Mouse (Mus musculus): ENCODE measurements around the gene Brinp2.

The Brinp2 gene

DNA sequence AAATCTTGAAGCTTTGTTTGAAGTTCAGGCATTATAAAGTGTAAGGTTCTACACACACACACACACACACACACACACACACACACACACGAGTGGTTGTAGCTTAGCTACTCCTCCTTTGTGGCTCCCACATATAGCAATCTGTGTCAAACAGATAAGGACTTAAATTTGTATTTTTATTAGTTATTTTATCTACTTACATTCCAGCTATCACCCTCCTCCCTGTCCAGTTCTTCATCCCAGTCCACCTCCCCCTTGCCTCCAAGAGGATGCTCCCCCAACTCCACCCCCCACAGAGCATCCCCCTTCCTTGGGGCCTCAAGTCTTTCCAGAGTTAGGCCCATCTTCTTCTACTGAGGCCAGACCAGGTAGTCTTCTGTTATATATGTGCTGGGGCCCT is 137.4 kb downstream of the Brinp2 start:
- DNase-seq: no peak

- no peak for DNase-seq
Observed at GRCm38 (mm10) chr1:158218294-158218693, 137.8 kb downstream of the Brinp2 start.

DNA sequence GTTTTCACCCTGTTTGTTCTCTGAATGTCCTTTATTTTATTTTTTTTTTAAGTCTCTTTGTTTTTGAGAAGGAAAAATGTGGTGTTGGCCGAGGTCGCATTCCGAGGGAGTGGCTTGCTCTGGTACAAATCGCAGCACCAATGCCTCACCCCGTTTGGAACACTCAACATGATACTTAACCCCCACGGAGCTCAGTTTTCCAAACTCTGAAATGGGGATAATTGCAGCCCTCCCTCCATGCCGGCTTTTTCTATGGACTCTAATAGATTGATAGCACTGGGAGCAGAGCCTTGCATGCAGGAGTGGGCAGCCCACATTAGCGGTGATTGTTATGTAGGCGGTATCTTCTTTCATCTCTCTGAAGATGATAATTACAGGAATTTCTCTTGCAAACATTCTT is 140.5 kb downstream of the Brinp2 start:
- DNase-seq: no peak

DNA sequence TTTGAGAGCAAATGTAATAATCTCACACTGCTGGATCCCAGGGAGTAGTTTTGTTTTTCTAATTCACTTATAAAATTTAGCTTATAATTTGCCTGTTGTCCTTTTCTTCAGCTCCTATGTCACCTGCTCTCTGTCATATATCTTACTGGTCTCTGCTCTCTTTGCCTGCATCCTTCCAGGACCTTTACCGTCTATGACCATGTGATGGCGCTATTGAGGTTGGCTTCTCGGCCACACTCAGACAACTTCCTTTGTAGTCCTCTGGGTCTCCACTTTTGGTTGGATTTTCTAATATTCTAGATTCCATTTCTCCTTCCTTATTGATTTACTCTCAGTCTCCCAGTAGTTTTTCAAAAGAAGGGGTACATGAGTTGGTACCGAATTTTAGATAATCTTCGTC is 141.4 kb downstream of the Brinp2 start:
- DNase-seq: no peak

GRCm38 (mm10) chr1:158213736-158214135 is 142.4 kb downstream of the Brinp2 start:
- DNase-seq: no peak

- no peak for DNase-seq
Observed at GRCm38 (mm10) chr1:158207620-158208019, 148.5 kb downstream of the Brinp2 start.

DNA sequence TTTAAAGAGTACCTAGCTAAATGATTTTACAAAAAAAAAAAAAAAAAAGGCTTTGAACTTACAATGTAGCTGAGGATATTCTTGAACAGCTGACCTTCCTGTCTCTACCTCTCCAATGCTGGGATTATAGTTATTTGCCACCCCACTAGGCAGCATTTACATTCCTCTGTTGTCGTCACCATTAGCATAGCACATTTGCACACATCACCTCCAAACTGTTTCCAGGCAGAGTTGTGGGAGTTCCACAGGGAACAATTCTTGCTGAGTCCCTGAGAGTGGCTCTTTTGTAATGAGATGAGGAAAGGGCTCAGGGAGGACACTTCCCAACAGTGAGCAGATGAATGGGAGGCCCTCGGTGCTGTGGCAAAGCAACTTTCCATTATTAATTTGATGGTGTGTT is 153.2 kb downstream of the Brinp2 start:
- no peak for DNase-seq

Data from kidney, postnatal 4 days (tissue).